Mouse (Mus musculus): ENCODE results near the gene Stam.

GRCm38 (mm10) chr2:14127629-14128028 is 53.7 kb downstream of the Stam start:
- TF ChIP-seq EP300 (IDR thresholded peaks at IDR 0.05; ENCODE audit: insufficient read depth, low read depth, low read length) (no peak), POLR2A (IDR thresholded peaks at IDR 0.05; ENCODE audit: insufficient read depth, low read length) (no peak)

Measured in ES-Bruce4 (cell line).